Mouse (Mus musculus) megakaryocyte-erythroid progenitor cell, adult 5-6 weeks (primary cell): ENCODE measurements around the gene Glt28d2. TPM values are rescaled to one million over a fixed set of nuclear protein-coding genes. Genes with fewer than 3 reads are reported as not detected.
"Not testable (repeated sequence)": the region's sequence is repeated elsewhere in the genome, so short reads cannot be mapped to it uniquely, and the experiment has no call there.

ENCODE experiments used
- ATAC-seq: replicated peaks from 2 replicates; pipeline ENCODE4 v1.8.0; 2016; ENCODE audit warnings: mild to moderate bottlenecking, inconsistent platforms; ENCODE audit not compliant: severe bottlenecking, poor library complexity, low FRiP score, low TSS enrichment
- total RNA-seq, 2 experiments: library from RNA; stranded (forward) in 1 of 2; stranded (reverse) in 1 of 2; fragments of 200-1000, 215-1000 nt in 1 of 2; fragments of >200 nt in 1 of 2; fragmentation: Nextera tagmentation in 1 of 2; gene quantifications; 2 replicates each; pipeline ENCODE4 v1.2.3; 2014 to 2017

Gene Glt28d2
- total RNA-seq (2014; fragmentation: Nextera tagmentation): not detected in 2 replicates
- total RNA-seq (2017): 1.4 TPM in 1 of 2 replicates, not detected in the other

GRCm38 (mm10) chr3:85887239-85887827 lies at the start of gene Glt28d2, which contains the start of gene Gm37240:
Gene Glt28d2 (minus strand): TSS chr3:85887516.
Gene Gm37240 (minus strand): TSS chr3:85887518.
- peak; percentile 88 for ATAC-seq

- no peak for ATAC-seq
Measured at GRCm38 (mm10) chr3:85933586-85933985, 46.3 kb upstream of the Glt28d2 start.

- ATAC-seq: no peak
Measured at GRCm38 (mm10) chr3:85931859-85932258, 44.5 kb upstream of the Glt28d2 start.

GRCm38 (mm10) chr3:85930671-85931255 lies 43.4 kb upstream of the Glt28d2 start:
- no peak for ATAC-seq

- no peak for ATAC-seq
Measured at GRCm38 (mm10) chr3:85929711-85930110, 42.4 kb upstream of the Glt28d2 start.

GRCm38 (mm10) chr3:85928140-85928611 lies 40.9 kb upstream of the Glt28d2 start:
- ATAC-seq: no peak

- ATAC-seq: no peak
Measured at GRCm38 (mm10) chr3:85927296-85927695, 40.0 kb upstream of the Glt28d2 start.

- peak; percentile 93 for ATAC-seq
Measured at GRCm38 (mm10) chr3:85923954-85924945, 36.9 kb upstream of the Glt28d2 start.

GRCm38 (mm10) chr3:85923343-85923742 lies 36.0 kb upstream of the Glt28d2 start:
- ATAC-seq: no peak

- no peak for ATAC-seq
Measured at GRCm38 (mm10) chr3:85922331-85922730, 35.0 kb upstream of the Glt28d2 start.

- not testable (repeated sequence) for ATAC-seq
Measured at GRCm38 (mm10) chr3:85920671-85921070, 33.4 kb upstream of the Glt28d2 start.

GRCm38 (mm10) chr3:85917600-85917999 lies 30.3 kb upstream of the Glt28d2 start:
- ATAC-seq: no peak

- ATAC-seq: no peak
Measured at GRCm38 (mm10) chr3:85914806-85915205, 27.5 kb upstream of the Glt28d2 start.

- no peak for ATAC-seq
Measured at GRCm38 (mm10) chr3:85907136-85907535, 19.8 kb upstream of the Glt28d2 start.

GRCm38 (mm10) chr3:85904371-85904770 lies 17.1 kb upstream of the Glt28d2 start:
- ATAC-seq: no peak

GRCm38 (mm10) chr3:85895020-85895419 lies 7.7 kb upstream of the Glt28d2 start:
- no peak for ATAC-seq

GRCm38 (mm10) chr3:85891571-85891970 lies 4.3 kb upstream of the Glt28d2 start:
- ATAC-seq: no peak

GRCm38 (mm10) chr3:85888221-85888671 lies 930 bp upstream of the Glt28d2 start:
- peak; percentile 25; the same call in 1 of the 2 replicates for ATAC-seq

GRCm38 (mm10) chr3:85886636-85887238 lies 579 bp downstream of the Glt28d2 start:
- ATAC-seq: no peak
